Mouse (Mus musculus) c-Kit-positive CD71-negative TER-119-negative erythroid progenitor cells, embryonic 14.5 days (primary cell): ENCODE results near the gene Arhgef3.
A peak's percentile ranks its signal among the peaks of the same experiment; 100 is the strongest.

Experiments
- DNase-seq: peaks from one replicate; pipeline ENCODE4 v3.0.0-alpha.2; 2013; ENCODE audit warnings: low read depth

Gene Arhgef3

DNA sequence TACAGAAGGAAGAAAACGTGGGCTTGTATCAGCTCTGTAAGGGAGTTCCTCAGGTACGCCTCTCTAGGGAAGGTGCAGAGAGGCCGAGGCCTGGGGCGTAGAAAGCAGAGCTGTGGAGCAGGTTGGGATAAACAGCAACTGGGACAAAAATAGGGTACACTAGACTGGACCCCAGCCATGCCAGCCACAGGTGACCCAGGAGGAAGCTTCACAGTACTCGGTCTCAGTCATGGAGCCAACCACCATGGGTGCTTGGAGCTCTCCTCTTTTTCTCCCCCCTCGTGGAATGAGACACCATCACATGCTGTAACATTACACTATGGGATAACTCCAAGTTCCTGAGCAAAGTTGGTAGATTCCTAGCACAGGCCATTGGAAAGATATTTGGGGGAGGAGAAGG is 201.0 kb downstream of the Arhgef3 start:
- DNase-seq = no peak

DNA sequence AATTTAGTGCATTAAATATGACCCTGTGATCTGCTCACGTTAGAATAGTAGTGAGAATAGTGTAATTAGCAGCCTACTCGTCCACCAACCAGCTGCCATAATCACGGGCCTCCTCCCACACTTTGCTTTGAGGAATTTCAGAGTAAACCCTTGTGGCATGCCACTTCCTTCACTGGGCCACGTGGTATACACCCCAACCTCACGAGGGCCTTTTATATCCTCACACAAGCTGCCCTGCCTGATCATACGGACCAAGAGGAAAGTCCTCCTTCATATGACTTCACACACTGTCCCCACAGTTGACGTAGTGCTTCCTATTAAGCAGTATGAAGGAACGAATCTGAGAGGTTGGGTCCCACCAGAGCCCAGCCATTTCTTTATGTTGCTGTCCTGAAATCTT is 202.4 kb downstream of the Arhgef3 start:
- no peak for DNase-seq

DNA sequence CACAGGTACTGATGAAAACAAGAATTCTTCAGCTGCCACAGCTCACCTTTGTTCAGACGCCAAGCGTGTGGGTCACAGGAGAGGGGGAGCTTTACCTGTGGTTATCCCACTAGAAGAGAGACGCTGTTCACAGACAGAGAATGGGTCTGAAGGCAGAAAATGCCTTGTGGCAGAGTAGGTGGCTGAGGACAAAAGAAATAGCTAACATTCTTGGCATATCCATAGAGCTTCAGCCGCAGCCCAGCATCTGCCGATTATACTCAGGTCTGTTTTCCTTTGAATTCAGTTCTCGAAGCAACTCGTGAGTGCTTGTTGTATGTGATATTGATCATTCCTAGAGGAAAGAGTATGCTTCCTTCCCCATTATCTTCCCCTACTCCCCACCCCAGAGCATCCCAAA is 204.7 kb downstream of the Arhgef3 start:
- no peak for DNase-seq

DNA sequence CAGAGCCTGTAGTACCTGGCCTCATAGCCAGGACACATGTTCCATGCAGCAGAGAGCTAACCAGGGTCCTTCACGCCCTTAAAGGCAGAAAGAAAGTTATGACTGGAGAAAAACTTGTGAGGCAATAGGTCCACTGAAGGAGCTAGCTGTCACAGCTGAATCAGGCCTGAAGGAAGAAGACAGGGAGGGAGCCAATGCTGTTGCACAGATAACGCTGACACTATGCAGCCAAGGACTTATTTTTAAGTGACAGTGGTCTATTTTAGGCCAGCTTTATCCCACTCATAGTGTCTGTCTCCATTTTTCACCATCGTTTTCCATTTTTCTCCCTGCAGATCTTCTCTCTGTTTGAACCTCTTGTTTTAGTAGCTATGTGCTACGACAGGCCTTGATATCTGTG is 207.3 kb downstream of the Arhgef3 start:
- DNase-seq = no peak

DNA sequence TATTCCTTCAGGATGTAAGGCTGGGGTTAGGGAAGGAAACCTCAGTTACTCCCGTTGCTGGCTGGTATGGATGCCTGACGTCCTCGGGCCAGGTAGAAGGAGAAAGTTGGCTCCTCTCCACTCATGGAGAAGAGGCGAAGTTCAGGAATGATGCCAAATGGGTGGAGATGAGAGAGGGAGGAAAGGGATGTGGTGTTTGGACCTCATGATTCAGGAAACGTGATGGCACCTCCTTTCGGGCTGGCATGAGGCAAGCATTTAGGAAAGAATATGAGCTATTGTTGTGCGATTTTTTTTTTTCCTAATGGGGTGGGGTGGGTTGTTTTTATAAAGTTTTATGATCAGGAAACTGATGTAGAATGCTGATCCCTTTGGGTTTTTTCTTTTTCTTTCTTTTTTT is 210.0 kb downstream of the Arhgef3 start:
- no peak for DNase-seq

DNA sequence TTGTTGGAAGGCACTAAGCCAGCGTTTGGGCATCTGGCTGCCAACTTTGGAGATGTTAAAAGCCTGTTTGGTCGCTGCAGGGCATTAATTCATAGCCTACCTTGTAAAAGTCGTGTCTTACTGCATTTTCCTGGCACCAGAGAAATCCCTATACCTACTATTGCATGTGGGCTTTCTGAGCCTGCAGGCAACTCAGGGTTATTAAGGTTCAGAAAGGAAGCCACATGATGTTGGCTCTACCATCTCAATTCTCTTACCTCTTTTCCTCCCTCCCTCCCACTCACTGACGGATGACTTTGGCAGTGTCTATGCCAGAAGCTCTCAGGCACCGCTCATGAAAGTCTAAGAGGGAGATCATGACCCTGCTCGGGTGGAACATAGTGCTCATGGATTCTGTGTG is 210.8 kb downstream of the Arhgef3 start:
- no peak for DNase-seq

DNA sequence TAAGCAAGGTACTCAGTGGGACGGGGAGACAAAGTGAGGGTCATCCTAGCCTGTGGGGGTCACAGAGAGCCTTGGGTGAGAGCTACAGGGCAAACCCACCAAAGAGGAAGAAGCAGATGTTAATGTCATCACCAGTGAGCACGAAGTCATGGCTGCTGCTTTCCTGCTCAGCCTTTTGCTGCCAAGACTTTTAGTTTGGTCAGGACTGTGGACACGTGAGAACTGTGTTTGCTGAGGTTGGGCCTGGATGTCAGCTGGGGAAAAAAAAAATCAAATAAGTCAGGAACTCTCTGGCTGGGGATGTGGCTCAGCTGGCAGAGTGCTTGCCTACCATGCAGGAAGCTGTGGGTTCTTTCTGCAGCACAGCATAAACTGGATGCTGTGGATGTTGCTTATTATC is 213.2 kb downstream of the Arhgef3 start:
- DNase-seq = no peak

DNA sequence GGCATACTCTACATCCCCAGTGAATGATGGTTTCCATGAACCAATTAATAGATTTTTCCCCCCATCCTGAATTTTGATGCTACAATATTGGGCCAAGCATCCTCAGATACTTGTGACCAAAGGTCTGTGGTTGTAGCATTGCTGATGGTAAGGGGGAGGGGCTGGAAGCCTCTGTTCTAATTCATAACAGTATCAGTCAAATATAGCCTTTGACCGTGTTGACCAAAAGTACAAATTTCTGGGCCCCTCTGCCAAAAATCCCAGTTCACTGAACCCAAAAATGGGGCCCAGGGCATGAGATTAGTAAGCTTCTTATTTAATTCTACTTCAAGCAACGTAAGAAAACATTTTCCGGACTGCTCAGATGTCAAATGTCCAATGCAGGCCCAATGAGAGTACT is 214.3 kb downstream of the Arhgef3 start:
- DNase-seq = no peak

DNA sequence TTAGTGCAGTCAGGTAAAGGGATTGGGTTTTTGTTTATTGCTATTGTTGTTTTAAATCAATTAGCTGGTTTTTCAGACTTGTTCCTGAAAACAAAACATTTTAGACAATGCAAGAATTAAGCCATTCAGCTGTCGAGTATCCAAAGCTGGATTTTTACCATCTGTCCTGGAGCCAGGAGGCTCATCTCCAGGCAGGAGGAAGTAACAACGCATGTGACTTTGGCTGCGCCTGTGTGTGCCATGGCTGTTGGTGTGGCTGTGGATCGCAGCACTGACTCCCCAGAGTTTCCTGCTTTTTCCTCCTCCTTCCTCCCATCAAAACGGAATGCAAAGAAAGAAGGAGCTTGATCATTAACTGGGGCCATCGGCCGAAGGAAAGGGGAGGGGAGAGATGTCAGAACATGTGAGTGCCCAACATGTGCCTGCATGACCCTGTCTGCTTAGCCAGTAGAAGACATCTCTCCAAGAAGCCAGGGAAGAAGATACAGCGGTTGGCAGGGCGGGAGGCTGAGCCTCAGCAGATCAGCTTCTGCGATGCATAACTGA is 216.9 kb downstream of the Arhgef3 start:
- no peak for DNase-seq

DNA sequence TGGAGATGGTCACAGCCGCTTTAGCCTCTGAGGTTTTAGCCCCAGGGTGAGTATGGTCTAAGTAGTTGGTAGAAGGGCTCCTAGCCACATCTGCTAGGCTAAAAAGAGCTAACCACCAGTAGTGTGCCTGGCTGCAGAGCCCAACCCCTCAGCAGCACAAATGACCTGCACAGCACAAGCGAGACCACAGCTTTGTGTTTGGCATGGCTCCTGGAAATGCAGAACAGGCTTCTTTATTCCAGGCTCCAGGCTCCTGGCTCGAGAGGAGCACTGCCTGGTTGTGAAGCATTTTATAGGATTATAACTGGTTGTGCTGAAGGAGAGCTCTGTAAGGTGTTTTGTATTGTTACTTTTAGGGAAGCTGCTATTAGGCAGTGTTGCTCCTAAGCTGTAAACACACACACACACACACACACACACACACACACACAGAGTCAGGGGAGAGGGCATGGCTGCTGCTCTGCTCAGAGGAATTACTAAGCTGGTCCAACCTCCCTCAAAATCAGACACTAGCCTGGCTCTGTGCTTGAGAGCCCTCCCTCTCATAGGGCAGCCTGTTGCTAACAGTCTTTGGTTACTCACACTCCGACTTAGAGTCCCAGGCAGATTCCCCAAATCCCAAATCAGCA is 217.8 kb downstream of the Arhgef3 start:
- DNase-seq = no peak

DNA sequence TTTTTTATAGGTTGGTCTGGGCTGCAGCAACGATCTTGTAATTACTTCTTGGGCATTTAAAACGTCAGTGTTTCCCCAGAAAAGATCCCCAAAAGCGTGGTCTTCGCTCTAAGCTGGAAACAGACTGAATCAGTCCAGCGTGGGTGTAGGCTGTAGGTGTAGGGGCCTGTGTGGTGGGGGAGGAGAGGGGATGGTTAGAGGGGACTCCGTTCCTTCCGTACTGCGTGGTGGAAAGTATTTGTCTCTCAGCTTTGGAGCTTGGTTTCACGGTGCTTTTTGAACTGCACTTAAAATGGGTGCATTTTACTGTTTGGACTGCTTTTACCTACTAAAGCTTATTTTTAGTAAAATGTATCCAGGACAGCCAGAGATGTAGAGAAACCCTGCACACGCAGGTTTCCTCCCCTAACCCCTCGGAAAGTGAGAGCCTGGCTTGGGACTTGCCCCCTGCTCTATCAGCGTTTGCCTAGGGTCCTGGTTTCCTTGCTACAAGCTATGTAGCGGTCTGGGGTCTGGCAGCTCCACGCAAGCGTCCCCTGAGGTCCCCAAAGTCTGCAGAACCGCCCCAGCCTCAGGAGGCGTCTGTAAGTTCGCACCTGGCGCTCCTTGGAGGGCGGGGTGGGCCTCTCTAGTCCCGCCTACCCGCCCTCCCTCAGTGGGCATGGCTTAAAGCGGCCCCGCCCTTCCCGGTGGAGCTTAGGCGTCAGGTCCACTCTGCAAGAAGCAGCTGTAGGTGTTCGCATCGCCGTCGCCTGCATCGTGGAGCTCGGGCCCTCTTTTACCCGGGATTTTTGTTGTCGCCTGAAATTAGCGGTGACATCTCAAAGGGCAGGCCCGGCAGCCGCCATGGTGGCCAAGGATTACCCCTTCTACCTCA is 220.9 kb downstream of the Arhgef3 start:
- peak; percentile 77 for DNase-seq

DNA sequence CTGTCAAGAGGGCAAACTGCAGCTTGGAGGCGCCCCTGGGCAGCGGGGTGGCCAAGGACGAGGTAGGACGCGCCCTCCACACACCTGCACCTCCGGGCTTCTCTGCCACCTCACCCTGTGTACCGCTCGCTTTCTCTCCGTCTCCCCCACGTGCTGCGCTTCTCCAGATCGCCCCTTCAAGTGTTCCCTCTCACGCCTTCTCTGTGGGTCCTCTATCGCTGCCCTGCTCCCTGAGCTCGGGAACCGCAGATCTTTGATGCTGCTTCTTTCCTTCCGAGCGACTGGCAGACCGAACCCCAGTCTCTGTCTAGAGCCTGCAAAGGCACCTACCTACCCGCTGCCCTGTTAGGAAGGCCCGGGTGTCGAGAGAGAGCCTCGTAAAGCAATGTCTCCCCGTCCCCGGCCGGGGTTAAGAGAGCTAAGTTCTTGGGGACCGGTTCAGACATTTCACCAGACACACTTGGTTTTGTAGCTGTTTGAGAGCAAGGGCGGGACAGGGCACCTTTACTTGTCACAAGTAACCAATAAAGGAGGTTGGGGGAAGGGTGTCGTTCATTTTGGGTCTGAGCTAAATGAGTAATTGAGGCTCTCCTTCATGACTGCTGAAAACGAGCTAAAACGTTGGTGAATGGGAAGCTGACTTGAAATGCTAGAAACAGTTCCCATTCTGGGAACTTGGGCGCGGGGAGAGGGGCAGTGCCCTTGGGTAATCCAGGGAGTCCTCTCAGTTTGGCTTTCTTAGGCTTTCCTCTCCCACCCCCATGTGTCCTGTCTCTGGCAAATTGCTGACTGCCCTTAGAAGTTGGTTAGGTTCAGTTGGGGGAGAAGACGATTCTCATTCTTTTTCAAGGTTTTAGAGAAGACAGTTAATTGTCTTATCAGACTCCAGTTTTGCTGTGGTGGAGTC is 221.8 kb downstream of the Arhgef3 start:
- DNase-seq = no peak

DNA sequence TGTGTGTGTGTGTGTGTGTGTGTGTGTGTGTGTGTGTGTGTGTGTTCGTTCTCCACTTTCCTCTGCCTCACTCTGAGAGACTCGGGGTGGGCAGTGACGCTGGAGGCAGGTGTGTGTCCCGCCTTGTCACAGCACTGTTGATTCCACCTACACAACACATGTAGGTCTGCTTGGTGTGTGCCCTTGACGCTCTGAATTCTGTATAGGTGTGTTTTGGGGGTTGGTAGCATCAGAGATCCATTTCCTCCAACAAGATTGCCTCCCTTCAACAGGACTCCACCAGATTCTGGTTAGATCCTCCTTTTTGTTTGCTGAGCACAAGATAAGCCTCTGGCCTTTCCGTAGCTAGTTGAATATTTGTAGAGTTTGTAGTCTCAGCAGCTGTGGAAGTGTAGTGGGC is 222.5 kb downstream of the Arhgef3 start:
- DNase-seq = no peak

DNA sequence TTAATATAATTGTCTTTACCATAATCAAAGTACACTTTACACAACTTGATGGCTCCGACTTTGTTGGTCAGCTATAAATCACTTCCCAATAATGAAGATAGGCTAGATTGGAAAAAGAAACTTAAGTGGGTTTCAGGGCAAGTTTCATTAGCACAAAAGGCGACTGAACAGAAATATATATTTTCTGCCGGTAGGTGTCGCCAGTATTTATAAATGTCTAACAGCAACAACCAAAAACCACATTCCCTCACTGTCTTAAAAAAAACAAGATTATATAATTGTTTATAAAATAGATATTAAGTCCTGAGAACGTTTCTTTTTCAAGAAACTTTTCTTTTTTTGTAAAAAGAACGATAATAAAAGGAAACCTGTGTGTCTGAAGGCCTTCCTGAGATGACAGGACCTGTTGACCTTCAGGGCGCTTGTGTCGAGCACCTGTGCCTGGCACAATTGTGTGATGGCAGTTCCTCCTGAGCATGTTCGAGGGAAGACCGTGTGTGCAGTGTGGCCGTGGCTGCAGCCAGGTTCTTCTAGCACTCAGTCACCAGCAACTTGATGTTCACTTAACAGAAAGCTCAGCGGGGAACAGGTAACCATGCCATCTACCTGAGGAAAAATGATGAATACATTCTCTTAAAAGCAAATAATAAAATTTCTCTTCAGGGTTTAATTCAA is 223.5 kb downstream of the Arhgef3 start:
- DNase-seq = peak; percentile 60

DNA sequence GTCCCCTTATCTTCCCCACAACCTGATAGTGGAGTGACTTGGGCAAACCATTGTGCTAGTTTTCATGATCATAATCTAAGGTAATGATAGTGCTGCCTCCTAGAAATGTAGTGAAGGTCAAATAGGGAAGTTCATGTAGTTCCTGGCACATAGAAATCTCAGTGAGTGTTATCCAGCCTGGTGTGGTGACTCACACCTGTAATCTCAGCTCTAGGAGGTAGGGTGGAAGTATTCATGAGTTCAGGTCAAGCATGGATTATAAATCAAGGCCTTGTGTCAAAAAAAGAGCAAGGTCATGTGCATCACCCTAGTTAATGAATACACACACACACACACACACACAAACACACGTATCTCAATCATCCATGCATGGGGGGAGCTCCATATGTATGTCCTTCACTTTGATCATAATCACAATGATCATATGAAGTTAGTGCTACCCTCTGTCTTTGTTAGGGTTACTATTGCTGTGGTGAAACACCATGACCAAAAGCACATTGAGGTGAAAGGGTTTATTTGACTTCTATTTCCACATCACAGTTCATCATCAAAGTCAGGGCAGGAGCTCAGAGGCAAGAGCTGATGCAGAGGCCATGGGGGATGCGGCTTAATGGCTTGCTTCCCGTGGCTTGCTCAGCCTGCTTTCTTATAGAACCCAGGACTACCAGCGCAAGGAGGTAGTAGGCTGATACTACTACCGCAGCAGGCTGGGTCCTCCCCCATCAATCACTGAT is 226.2 kb downstream of the Arhgef3 start:
- no peak for DNase-seq

DNA sequence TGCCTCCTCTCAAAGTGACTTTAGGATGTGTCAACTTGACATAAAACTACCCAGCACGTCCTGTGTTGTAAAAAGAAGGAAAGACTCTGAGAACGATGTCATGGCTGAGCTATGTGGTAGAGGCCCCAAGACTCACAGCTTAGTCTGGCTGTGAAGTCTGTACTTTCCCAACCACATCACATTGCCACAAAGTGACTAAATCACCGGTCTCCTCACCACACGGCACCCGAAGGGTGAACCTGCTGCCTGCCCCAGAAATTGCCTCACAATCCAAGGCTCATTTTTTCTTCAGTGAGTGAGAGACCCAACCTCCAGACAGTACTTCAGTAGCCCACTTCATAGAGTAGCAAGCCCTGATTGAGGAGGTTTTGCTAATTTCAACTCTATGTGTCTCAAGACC is 226.8 kb downstream of the Arhgef3 start:
- no peak for DNase-seq

DNA sequence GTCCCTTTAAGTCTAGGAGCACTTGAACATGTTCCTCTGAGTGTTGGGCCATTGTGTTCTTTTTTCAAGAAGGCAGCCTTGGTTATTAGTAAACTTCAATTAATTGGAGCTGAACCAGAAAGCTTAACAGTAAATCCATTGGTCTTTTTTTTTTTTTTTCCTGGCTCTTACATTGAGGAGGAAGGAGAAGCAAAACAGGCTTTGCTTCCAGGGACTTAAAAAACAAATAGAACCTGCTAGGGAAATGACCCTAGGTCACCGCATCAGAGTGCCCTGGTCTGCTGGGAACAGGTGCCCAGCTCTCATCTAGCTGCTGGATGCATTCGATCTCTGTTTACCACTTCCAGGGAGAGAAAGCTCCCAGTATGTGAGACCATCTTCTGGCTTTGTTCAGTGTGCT is 227.8 kb downstream of the Arhgef3 start:
- no peak for DNase-seq

DNA sequence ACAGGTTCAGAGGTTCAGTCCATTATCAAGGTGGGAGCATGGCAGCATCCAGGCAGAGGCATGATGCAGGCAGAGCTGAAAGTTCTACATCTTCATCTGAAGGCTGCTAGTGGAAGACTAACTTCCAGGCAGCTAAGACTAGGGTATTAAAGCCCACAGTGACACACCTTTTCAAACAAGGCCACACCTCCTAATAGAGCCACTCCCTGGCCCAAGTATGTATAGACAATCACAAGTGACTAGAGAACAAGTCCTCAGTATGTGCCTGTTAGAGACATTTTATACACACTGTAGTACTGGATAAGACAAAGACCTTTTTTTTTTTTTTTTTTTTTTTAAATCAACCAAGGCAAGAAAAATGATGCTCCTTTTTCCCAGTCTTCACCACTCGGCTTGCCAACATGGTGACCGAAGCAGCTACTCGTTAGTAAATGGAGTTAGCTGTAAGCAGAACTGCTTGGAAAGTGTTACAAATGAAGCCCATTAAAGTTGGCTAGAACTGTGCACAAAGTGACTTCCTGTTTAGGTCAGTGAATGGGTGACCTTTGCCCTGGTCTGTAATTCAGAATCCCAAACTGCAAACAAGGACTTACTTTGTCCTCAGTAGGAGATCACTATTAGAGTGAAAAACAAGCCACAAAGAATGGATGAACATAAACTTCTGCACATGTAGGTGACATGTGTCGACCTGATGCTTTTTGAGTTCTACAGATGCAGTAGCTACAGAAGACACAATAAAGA is 229.7 kb downstream of the Arhgef3 start:
- no peak for DNase-seq

DNA sequence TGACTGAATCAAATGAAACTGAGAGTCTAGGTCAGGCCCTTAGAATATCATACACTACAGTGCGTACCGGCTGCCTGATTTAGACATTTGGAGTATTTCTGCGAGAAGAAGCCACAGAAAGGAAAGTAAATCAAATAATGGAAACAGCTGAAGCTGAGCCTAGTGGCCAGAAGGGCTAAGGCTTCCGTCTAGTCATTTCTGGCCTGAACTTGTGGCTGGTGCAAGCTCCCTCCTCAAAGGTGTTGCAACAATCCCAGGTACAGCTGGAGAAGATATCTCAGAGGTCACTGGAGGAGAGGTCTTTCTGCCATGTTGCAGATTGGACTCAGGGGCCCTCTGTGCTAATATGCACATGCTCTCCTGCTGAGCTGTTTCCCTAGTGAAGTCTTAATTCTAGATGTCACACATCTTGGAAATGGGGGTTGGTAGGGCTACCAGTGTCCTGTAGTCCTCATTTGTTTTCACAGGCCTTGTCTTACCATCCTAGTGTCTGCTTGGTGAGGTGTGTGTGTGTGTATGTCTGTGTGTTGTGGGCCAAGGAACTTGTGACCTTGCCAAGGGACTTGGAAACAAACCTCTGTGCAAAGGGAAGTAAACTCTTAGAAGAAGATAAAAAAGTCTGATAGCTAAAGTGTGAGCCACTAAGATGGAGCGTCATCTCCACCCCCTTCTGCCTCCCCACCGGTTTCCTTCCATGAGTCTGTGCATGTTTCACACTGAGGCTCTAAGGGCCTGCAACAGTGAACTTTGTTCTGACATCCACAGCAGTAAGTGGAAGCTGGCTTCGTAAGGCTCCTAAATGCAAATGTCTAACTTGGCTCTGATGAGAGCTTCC is 230.6 kb downstream of the Arhgef3 start:
- no peak for DNase-seq

DNA sequence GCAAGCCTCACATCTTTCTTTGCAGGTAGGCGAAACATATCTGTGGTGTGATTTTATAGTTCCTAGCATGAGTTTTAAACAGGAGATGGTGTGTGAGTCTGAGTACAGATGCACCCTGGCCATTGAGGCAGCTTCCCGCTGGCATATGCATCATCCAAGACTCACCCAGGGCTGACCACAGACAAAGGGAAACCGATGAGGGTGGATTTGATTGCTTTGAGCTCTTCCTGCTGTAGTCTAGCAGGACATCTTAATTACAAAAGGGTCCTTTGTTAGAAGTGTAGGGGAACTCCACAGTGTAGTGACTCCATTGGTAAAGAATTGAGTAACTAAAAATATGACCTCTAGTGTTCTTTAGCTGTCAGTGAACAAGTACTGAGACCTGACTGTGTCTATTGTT is 232.5 kb downstream of the Arhgef3 start:
- no peak for DNase-seq
